Mouse (Mus musculus): Measurements from ENCODE around the gene Slc29a2. TPM values are rescaled to one million over a fixed set of nuclear protein-coding genes. Genes with fewer than 3 reads are reported as not detected.

Gene Slc29a2
- total and polyA plus RNA-seq, 3 experiments = 2.1 to 6.6 (median 4.2) TPM

GRCm38 (mm10) chr19:5048138-5049056 is 24.7 kb downstream of the Slc29a2 start:
- no peak overlapping the region for H3K27ac ChIP-seq (ENCODE audit: insufficient read depth, low read depth)
- H3K36me3 ChIP-seq (replicated peaks in 1 of 2; ENCODE audit: control insufficient read depth in 1 of 2, insufficient read depth in 1 of 2, low read length in 1 of 2) = peaks cover 42 to 91% of the 10 kb centered on the region in 2 experiments
- peaks cover 9 to 13% of the 10 kb centered on the region in 2 experiments for H3K4me1 ChIP-seq (ENCODE audit: control insufficient read depth in 1 of 2, insufficient read depth in 2 of 2)
- no peaks in the 10 kb centered on the region for H3K79me2 ChIP-seq (replicated peaks; ENCODE audit: control insufficient read depth, extremely low read depth, insufficient read depth, poor library complexity, severe bottlenecking)
- no peaks in the 10 kb centered on the region for H3K9me3 ChIP-seq (replicated peaks; ENCODE audit: low read length)
- in situ Hi-C loops (cut with MboI; ENCODE audit: low pct_ligation_motif_present, low pct_unique_long_range_greater_than_20kb, low sequenced_read_pairs) = no loop called here
- no peak overlapping the region for H3K9ac ChIP-seq (ENCODE audit: insufficient read depth, low read depth)
- no peak for DNase-seq (ENCODE audit: extremely low read depth)
- no peak overlapping the region for H3K4me2 ChIP-seq (ENCODE audit: insufficient read depth, low read depth, poor library complexity, severe bottlenecking)
- no peaks in the 10 kb centered on the region for H3K27me3 ChIP-seq (replicated peaks)
- dilution Hi-C loops (cut with MboI; ENCODE audit: extremely low pct_ligation_motif_present, extremely low pct_unique_long_range_greater_than_20kb, low sequenced_read_pairs) = no loop called here
- no peak overlapping the region for H3K4me3 ChIP-seq (replicated peaks in 1 of 3; ENCODE audit: low read depth in 2 of 3, low read length in 2 of 3, poor library complexity in 1 of 3)
- TF ChIP-seq ZNF384 (IDR thresholded peaks at IDR 0.05; ENCODE audit: low read depth, low read length) (no peak), RAD21 (IDR thresholded peaks at IDR 0.05; ENCODE audit: low read depth, low read length) (no peak), GABPA (IDR thresholded peaks at IDR 0.05; ENCODE audit: insufficient replicate concordance, low read depth, low read length) (no peak), KAT2A (IDR thresholded peaks at IDR 0.05; ENCODE audit: insufficient replicate concordance, low read length) (no peak), MAX (IDR thresholded peaks at IDR 0.05; ENCODE audit: low read length) (no peak), JUN (IDR thresholded peaks at IDR 0.05; ENCODE audit: insufficient read depth, low read depth, low read length) (no peak), NRF1 (IDR thresholded peaks at IDR 0.05; ENCODE audit: low read depth, low read length) (no peak), NELFE (IDR thresholded peaks at IDR 0.05; ENCODE audit: low read depth, low read length) (no peak), BHLHE40 (IDR thresholded peaks at IDR 0.05; ENCODE audit: low read depth, low read length) (no peak), SIN3A (IDR thresholded peaks at IDR 0.05; ENCODE audit: low read length) (no peak), CHD2 (IDR thresholded peaks at IDR 0.05; ENCODE audit: low read length) (no peak), ZC3H11A (IDR thresholded peaks at IDR 0.05; ENCODE audit: low read depth, low read length) (no peak), UBTF (IDR thresholded peaks at IDR 0.05; ENCODE audit: low read depth, low read length) (no peak), IRF4 (IDR thresholded peaks at IDR 0.05; ENCODE audit: low read depth, low read length) (no peak), MAZ (IDR thresholded peaks at IDR 0.05; ENCODE audit: low read depth, low read length) (no peak), CHD1 (IDR thresholded peaks at IDR 0.05; ENCODE audit: low read depth, low read length) (no peak), PAX5 (IDR thresholded peaks at IDR 0.05; ENCODE audit: low read length) (no peak)

GRCm38 (mm10) chr19:5049325-5049724 is 25.7 kb downstream of the Slc29a2 start:
- H3K9ac ChIP-seq (ENCODE audit: insufficient read depth, low read depth) = no peak overlapping the region
- no peak overlapping the region for H3K27ac ChIP-seq (ENCODE audit: insufficient read depth, low read depth)
- H3K27me3 ChIP-seq (replicated peaks) = no peaks in the 10 kb centered on the region
- in situ Hi-C loops (cut with MboI; ENCODE audit: low pct_ligation_motif_present, low pct_unique_long_range_greater_than_20kb, low sequenced_read_pairs) (no loop called here), dilution Hi-C loops (cut with MboI; ENCODE audit: extremely low pct_ligation_motif_present, extremely low pct_unique_long_range_greater_than_20kb, low sequenced_read_pairs) (no loop called here)
- peaks cover 42 to 89% of the 10 kb centered on the region in 2 experiments for H3K36me3 ChIP-seq (replicated peaks in 1 of 2; ENCODE audit: control insufficient read depth in 1 of 2, insufficient read depth in 1 of 2, low read length in 1 of 2)
- no peaks in the 10 kb centered on the region for H3K9me3 ChIP-seq (replicated peaks; ENCODE audit: low read length)
- no peaks in the 10 kb centered on the region for H3K79me2 ChIP-seq (replicated peaks; ENCODE audit: control insufficient read depth, extremely low read depth, insufficient read depth, poor library complexity, severe bottlenecking)
- DNase-seq (ENCODE audit: extremely low read depth) = no peak
- peaks cover 12 to 19% of the 10 kb centered on the region in 2 experiments for H3K4me1 ChIP-seq (ENCODE audit: control insufficient read depth in 1 of 2, insufficient read depth in 2 of 2)
- H3K4me2 ChIP-seq (ENCODE audit: insufficient read depth, low read depth, poor library complexity, severe bottlenecking) = no peak overlapping the region
- H3K4me3 ChIP-seq (replicated peaks in 1 of 3; ENCODE audit: low read depth in 2 of 3, low read length in 2 of 3, poor library complexity in 1 of 3) = no peak overlapping the region
- TF ChIP-seq TBP (conservative IDR thresholded peaks at IDR 0.05; ENCODE audit: low read depth, low read length) = no peak
- no peak for TF ChIP-seq KAT2A (IDR thresholded peaks at IDR 0.05; ENCODE audit: insufficient replicate concordance, low read length)
- TF ChIP-seq MAX (IDR thresholded peaks at IDR 0.05; ENCODE audit: low read length) = no peak
- no peak for TF ChIP-seq NELFE (IDR thresholded peaks at IDR 0.05; ENCODE audit: low read depth, low read length)
- no peak for TF ChIP-seq SIN3A (IDR thresholded peaks at IDR 0.05; ENCODE audit: low read length)
- TF ChIP-seq TCF12 (IDR thresholded peaks at IDR 0.05; ENCODE audit: low read depth, low read length) = no peak
- no peak for TF ChIP-seq MXI1 (IDR thresholded peaks at IDR 0.05; ENCODE audit: low read depth, low read length)
- no peak for TF ChIP-seq POLR2AphosphoS2 (IDR thresholded peaks at IDR 0.05; ENCODE audit: low read depth, low read length)
- TF ChIP-seq USF1 (IDR thresholded peaks at IDR 0.05; ENCODE audit: low read depth, low read length) = no peak
- no peak for TF ChIP-seq CHD1 (IDR thresholded peaks at IDR 0.05; ENCODE audit: low read depth, low read length)
- TF ChIP-seq ZNF384 (IDR thresholded peaks at IDR 0.05; ENCODE audit: low read depth, low read length) = no peak
- no peak for TF ChIP-seq ZMIZ1 (IDR thresholded peaks at IDR 0.05; ENCODE audit: low read depth, low read length)
